ENCODE assay signal across 25 mouse cellular contexts in the genomic region with DNA sequence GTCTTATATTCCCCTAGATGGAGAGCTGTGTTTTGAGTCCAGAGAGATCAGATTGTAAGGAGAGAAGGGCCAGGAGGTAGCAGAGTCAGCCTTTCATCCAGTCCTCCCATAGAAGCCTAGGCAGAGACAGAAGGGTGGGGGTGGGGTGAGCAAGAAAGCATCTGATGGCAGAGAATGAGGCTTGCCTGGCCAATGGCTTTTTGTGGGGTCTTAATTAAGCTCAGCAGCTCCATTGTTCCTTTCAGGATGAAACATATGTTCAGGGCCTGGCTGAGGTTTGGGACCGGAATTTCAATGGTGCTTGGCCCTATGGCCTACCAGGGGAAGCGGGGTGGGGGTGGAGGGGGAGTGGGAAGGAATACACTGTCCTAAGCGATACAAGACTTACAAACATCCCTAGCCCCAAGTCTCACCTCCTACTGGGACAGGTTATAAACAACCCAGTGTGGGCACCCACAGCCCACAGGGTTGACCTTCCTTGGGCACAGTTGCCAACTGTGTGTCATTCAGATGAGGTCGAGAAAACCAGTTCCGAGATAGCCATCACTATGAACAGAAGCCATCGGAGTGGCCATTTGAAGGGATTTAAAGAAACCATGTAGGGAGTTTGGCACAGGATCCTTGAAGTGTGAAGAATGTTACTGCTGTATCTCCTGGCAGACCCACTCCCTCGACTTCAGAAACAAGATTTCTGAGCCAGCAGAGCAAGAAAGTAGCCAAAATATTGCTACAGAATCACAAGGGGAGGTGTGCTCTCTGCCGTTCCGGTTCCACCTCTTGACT. TPM values are rescaled to one million over a fixed set of nuclear protein-coding genes. Genes with fewer than 3 reads are reported as not detected.
DNase-seq lines count a peak whose midpoint lies in the region; ATAC-seq and TF ChIP-seq lines count a peak whose summit lies in the region.
"Had no signal": no experiment of that assay in that cellular context is flagged by ENCODE, and none has a peak within 500 bp of the region (broad histone marks: within the 10 kb centered on the region; RNA-seq: fewer than 3 reads in every experiment).

No protein-coding gene starts in this region.

- no peak overlapping the region for H3K27ac ChIP-seq in embryonic facial prominence, embryonic 14.5 days (replicated peaks; ENCODE audit: low read depth, low read length)
- no peak overlapping the region for H3K27ac ChIP-seq in embryonic facial prominence, embryonic 10.5 days (replicated peaks)
- H3K27ac ChIP-seq in midbrain, postnatal 0 days (ENCODE audit: low read depth, low read length) = no peak overlapping the region
- no peak overlapping the region for H3K27ac ChIP-seq in midbrain, embryonic 15.5 days
- H3K27ac ChIP-seq in forebrain, embryonic 14.5 days (ENCODE audit: low read depth, low read length) = peak overlapping the region; percentile 21; the same call in 1 of the 2 replicates
- H3K27ac ChIP-seq: heart, embryonic 13.5 days; layer of hippocampus, adult 2 months; liver, embryonic 12.5 days; midbrain, embryonic 10.5 days had no signal

- H3K4me1 ChIP-seq in embryonic facial prominence, embryonic 14.5 days (ENCODE audit: control insufficient read depth, insufficient read depth, low read length) = peaks cover 4% of the 10 kb centered on the region
- H3K4me1 ChIP-seq in embryonic facial prominence, embryonic 10.5 days = peaks cover 31% of the 10 kb centered on the region
- peaks cover 5% of the 10 kb centered on the region; the same call in 1 of the 2 replicates for H3K4me1 ChIP-seq in midbrain, postnatal 0 days (ENCODE audit: insufficient read depth, low read length)
- H3K4me1 ChIP-seq in midbrain, embryonic 15.5 days = peaks cover 19% of the 10 kb centered on the region
- H3K4me1 ChIP-seq in forebrain, embryonic 14.5 days (ENCODE audit: control insufficient read depth, insufficient read depth, low read length) = 0 out of 2 replicates have a peak, but pooled peaks cover 5% of the 10 kb centered on the region

- no peak overlapping the region for H3K9ac ChIP-seq in embryonic facial prominence, embryonic 14.5 days (ENCODE audit: low read depth, low read length)
- no peak overlapping the region for H3K9ac ChIP-seq in midbrain, postnatal 0 days (replicated peaks; ENCODE audit: low read length, poor library complexity, severe bottlenecking)
- no peak overlapping the region for H3K9ac ChIP-seq in midbrain, embryonic 15.5 days
- H3K9ac ChIP-seq in forebrain, embryonic 14.5 days (ENCODE audit: low read length) = no peak overlapping the region
- H3K9ac ChIP-seq: heart, embryonic 13.5 days; liver, embryonic 12.5 days; lung, embryonic 14.5 days had no signal

- H3K36me3 ChIP-seq in embryonic facial prominence, embryonic 14.5 days (ENCODE audit: control insufficient read depth, insufficient read depth, low read length) = no peaks in the 10 kb centered on the region
- no peaks in the 10 kb centered on the region for H3K36me3 ChIP-seq in embryonic facial prominence, embryonic 10.5 days (replicated peaks)
- no peaks in the 10 kb centered on the region for H3K36me3 ChIP-seq in midbrain, postnatal 0 days (ENCODE audit: insufficient read depth, low read length)
- no peaks in the 10 kb centered on the region for H3K36me3 ChIP-seq in midbrain, embryonic 15.5 days (replicated peaks)
- H3K36me3 ChIP-seq in forebrain, embryonic 14.5 days (ENCODE audit: control insufficient read depth, insufficient read depth, low read length) = no peaks in the 10 kb centered on the region
- H3K36me3 ChIP-seq: heart, embryonic 13.5 days; liver, embryonic 12.5 days; midbrain, embryonic 10.5 days had no signal

- peak; percentile 20 for DNase-seq in embryonic facial prominence, embryonic 14.5 days (ENCODE audit: low spot score)
- DNase-seq in embryonic facial prominence, embryonic 10.5 days (ENCODE audit: low spot score) = no peak
- DNase-seq in midbrain, postnatal 0 days (ENCODE audit: low spot score) = peak; percentile 43
- peak; percentile 72 for DNase-seq in forebrain, embryonic 14.5 days (ENCODE audit: low spot score)
- peak; percentile 65 for DNase-seq in retina, embryonic 14.5 days (ENCODE audit: low spot score)
- no peak for DNase-seq in heart, adult 11 months
- DNase-seq in heart, adult 8-10 months (ENCODE audit: low spot score) = no peak
- DNase-seq: adrenal gland, postnatal 10 days; cerebellum, adult 18-20 months; gastrocnemius, postnatal 14 days; heart, postnatal 36 days; lung, embryonic 14.5 days; lung, postnatal 4 days; right cerebral cortex, adult 18-20 months; thymus, adult 18-20 months had no signal

- H3K9me3 ChIP-seq in embryonic facial prominence, embryonic 14.5 days (ENCODE audit: control insufficient read depth, low read length) = no peaks in the 10 kb centered on the region
- no peaks in the 10 kb centered on the region for H3K9me3 ChIP-seq in embryonic facial prominence, embryonic 10.5 days
- no peaks in the 10 kb centered on the region for H3K9me3 ChIP-seq in midbrain, postnatal 0 days (ENCODE audit: low read length)
- H3K9me3 ChIP-seq in midbrain, embryonic 15.5 days = no peaks in the 10 kb centered on the region
- no peaks in the 10 kb centered on the region for H3K9me3 ChIP-seq in forebrain, embryonic 14.5 days (replicated peaks; ENCODE audit: control insufficient read depth, low read length)
- H3K9me3 ChIP-seq: heart, embryonic 13.5 days; liver, embryonic 12.5 days; midbrain, embryonic 10.5 days had no signal

- H3K4me2 ChIP-seq in embryonic facial prominence, embryonic 14.5 days (ENCODE audit: low read depth, low read length) = no peak overlapping the region
- H3K4me2 ChIP-seq in midbrain, postnatal 0 days (ENCODE audit: low read depth, low read length, poor library complexity, severe bottlenecking) = no peak overlapping the region
- H3K4me2 ChIP-seq in midbrain, embryonic 15.5 days = no peak overlapping the region
- no peak overlapping the region for H3K4me2 ChIP-seq in forebrain, embryonic 14.5 days (ENCODE audit: low read length)
- H3K4me2 ChIP-seq: heart, embryonic 13.5 days; liver, embryonic 12.5 days; lung, embryonic 14.5 days had no signal

- ATAC-seq in embryonic facial prominence, embryonic 14.5 days (ENCODE audit: low read depth) = no peak; the same call in 1 of the 2 replicates
- no peak for ATAC-seq in midbrain, postnatal 0 days (ENCODE audit: low FRiP score)
- no peak for ATAC-seq in midbrain, embryonic 15.5 days (replicated peaks)
- peak; percentile 24; the same call in 1 of the 2 replicates for ATAC-seq in forebrain, embryonic 14.5 days
- ATAC-seq: intestine, embryonic 16.5 days; liver, embryonic 12.5 days had no signal

- H3K27me3 ChIP-seq in embryonic facial prominence, embryonic 14.5 days (replicated peaks; ENCODE audit: control insufficient read depth, insufficient read depth, low read length) = peaks cover 15% of the 10 kb centered on the region
- H3K27me3 ChIP-seq in embryonic facial prominence, embryonic 10.5 days (replicated peaks; ENCODE audit: low read depth, poor library complexity, severe bottlenecking) = peaks cover 36% of the 10 kb centered on the region
- H3K27me3 ChIP-seq in midbrain, postnatal 0 days (ENCODE audit: insufficient read depth, low read length) = no peaks in the 10 kb centered on the region
- H3K27me3 ChIP-seq in midbrain, embryonic 15.5 days (replicated peaks) = 0 out of 2 replicates have a peak, but pooled peaks cover 5% of the 10 kb centered on the region
- no peaks in the 10 kb centered on the region for H3K27me3 ChIP-seq in forebrain, embryonic 14.5 days (replicated peaks; ENCODE audit: control insufficient read depth, insufficient read depth, low read length)

- no peak for TF ChIP-seq CTCF in midbrain, postnatal 0 days (IDR thresholded peaks at IDR 0.05)

- no peak overlapping the region for H3K4me3 ChIP-seq in embryonic facial prominence, embryonic 14.5 days (ENCODE audit: low read depth, low read length)
- H3K4me3 ChIP-seq in embryonic facial prominence, embryonic 10.5 days = no peak overlapping the region
- no peak overlapping the region for H3K4me3 ChIP-seq in midbrain, postnatal 0 days (ENCODE audit: low read depth, low read length)
- H3K4me3 ChIP-seq in midbrain, embryonic 15.5 days = no peak overlapping the region
- no peak overlapping the region for H3K4me3 ChIP-seq in forebrain, embryonic 14.5 days (ENCODE audit: low read depth, low read length)
- H3K4me3 ChIP-seq: heart, embryonic 13.5 days; layer of hippocampus, adult 2 months; liver, embryonic 12.5 days; midbrain, embryonic 10.5 days had no signal

- 68% methylated on average over 9 of the region's 9 CpGs for WGBS in embryonic facial prominence, embryonic 14.5 days
- 65% methylated on average over 9 of the region's 9 CpGs for WGBS in embryonic facial prominence, embryonic 10.5 days
- 50% methylated on average over 9 of the region's 9 CpGs for whole genome bisulfite sequencing in midbrain, postnatal 0 days
- WGBS in midbrain, embryonic 15.5 days = 55% methylated on average over 9 of the region's 9 CpGs
- WGBS in forebrain, embryonic 14.5 days = 46% methylated on average over 9 of the region's 9 CpGs

RNA-seq across cellular contexts. Expression of gene Neurog3, which starts 18.8 kb away (rescaled TPM):
- polyA plus RNA-seq in embryonic facial prominence, embryonic 14.5 days (2014; fragmentation: Nextera tagmentation; extraction: Ambion mirVana) = not detected in 2 replicates
- 0.88 and 0.98 TPM in 2 replicates for polyA plus RNA-seq in embryonic facial prominence, embryonic 10.5 days (2016; fragmentation: Nextera tagmentation; extraction: Ambion mirVana)
- not detected in 2 replicates for total RNA-seq in midbrain, postnatal 0 days (2014; rRNA removed)
- not detected in 2 replicates for polyA plus RNA-seq in midbrain, postnatal 0 days (2015; fragmentation: Nextera tagmentation; extraction: Ambion mirVana)
- 0.13 and 0.19 TPM in 2 replicates for polyA plus RNA-seq in midbrain, embryonic 15.5 days (2015; fragmentation: Nextera tagmentation; extraction: Ambion mirVana)
- polyA plus RNA-seq in forebrain, embryonic 14.5 days (2014; fragmentation: Nextera tagmentation; extraction: Ambion mirVana) = 0.29 and 0.45 TPM in 2 replicates
- not detected for total RNA-seq in heart, adult 8-10 months (2022)
- total RNA-seq: adrenal gland, postnatal 10 days; gastrocnemius, postnatal 14 days; heart, postnatal 36 days; layer of hippocampus, adult 2 months; neutrophil, adult 5-6 weeks had no signal
- polyA plus RNA-seq: heart, embryonic 13.5 days; kidney, embryonic 16.5 days; limb, embryonic 11.5 days; liver, embryonic 12.5 days; lung, embryonic 14.5 days; urinary bladder, adult 2 months had no signal

RNA-seq across cellular contexts. Expression of gene Fam241b, which starts 29.7 kb away (rescaled TPM):
- polyA plus RNA-seq in embryonic facial prominence, embryonic 14.5 days (2014; fragmentation: Nextera tagmentation; extraction: Ambion mirVana) = 3.0 and 4.2 TPM in 2 replicates
- polyA plus RNA-seq in embryonic facial prominence, embryonic 10.5 days (2016; fragmentation: Nextera tagmentation; extraction: Ambion mirVana) = 17.4 and 18.0 TPM in 2 replicates
- total RNA-seq in midbrain, postnatal 0 days (2014; rRNA removed) = 101 and 114 TPM in 2 replicates
- 208 and 217 TPM in 2 replicates for polyA plus RNA-seq in midbrain, postnatal 0 days (2015; fragmentation: Nextera tagmentation; extraction: Ambion mirVana)
- polyA plus RNA-seq in midbrain, embryonic 15.5 days (2015; fragmentation: Nextera tagmentation; extraction: Ambion mirVana) = 194 and 204 TPM in 2 replicates
- polyA plus RNA-seq in forebrain, embryonic 14.5 days (2014; fragmentation: Nextera tagmentation; extraction: Ambion mirVana) = 51.5 and 57.8 TPM in 2 replicates
- 1 to 10 TPM; 4.1 to 5.5 (median 5.3) TPM for total RNA-seq in heart, adult 8-10 months (2022)
- total RNA-seq: neutrophil, adult 5-6 weeks had no signal

Comparison
In these comparisons a context has a peak if more than half of its experiments do, and no peak if none do; other contexts are left out.
1. DNase-seq: peak in embryonic facial prominence, embryonic 14.5 days (single experiment), midbrain, postnatal 0 days (single experiment), forebrain, embryonic 14.5 days (single experiment) and retina, embryonic 14.5 days (single experiment); none in embryonic facial prominence, embryonic 10.5 days (single experiment), heart, adult 11 months (single experiment) and heart, adult 8-10 months (single experiment).